Mouse (Mus musculus): Measurements from ENCODE around the gene Stk10. TPM values are rescaled to one million over a fixed set of nuclear protein-coding genes. Genes with fewer than 3 reads are reported as not detected.
A peak's percentile ranks its signal among the peaks of the same experiment; 100 is the strongest.

Gene Stk10
- polyA plus RNA-seq, 1 experiment from 2014 or later = 2.9 TPM

DNA sequence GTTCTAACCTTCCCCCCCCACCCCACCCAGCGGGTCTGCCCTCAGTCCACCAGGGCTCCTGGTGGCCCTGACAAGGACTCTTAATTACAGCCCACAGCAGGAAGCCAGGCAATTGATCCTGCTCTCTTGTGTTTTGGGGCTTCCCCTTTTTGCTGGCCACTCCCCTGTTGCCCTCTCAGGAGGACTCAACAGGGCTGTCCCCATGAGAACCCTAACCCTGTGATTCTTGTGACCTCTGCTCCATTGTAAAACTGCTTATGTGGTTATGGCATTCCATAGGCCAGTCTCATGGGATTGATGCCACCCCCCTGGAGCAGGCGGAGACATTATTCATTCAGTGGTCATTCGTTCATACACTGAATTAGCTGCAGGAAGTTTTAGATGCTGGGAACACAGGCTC, 30.6 kb downstream of the Stk10 start:
- peaks cover 14% of the 10 kb centered on the region for H3K4me1 ChIP-seq
- no peaks in the 10 kb centered on the region for H3K9me3 ChIP-seq
- no peak overlapping the region for H3K4me3 ChIP-seq
- no peak overlapping the region for H3K4me2 ChIP-seq
- H3K36me3 ChIP-seq = no peaks in the 10 kb centered on the region
- 52% methylated on average over 3 of the region's 3 CpGs for WGBS
- no peak for ATAC-seq (ENCODE audit: borderline replicate concordance, extremely low read depth, low FRiP score, low TSS enrichment)
- H3K27ac ChIP-seq = no peak overlapping the region
- H3K27me3 ChIP-seq = no peaks in the 10 kb centered on the region
- no peak overlapping the region for H3K9ac ChIP-seq

DNA sequence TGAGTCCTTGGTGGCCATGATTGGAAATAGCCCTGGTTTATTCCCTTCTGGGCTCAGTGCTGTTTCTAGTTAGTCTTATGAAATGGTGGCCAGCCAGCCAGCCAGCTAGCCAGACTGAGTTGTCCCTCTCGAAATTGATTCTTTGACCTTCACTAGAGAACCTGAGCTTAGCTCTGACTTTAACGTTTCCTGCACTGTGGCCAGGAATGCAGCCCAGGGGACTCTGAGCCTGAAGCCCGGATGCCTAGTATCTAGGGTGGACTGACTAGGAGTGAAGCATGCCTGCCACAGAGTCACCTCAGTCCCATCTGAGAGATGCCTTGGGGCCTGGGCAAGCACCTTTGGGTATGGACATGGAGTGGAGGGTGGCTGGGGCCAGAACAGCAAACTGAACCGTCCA, 31.5 kb downstream of the Stk10 start:
- H3K36me3 ChIP-seq = no peaks in the 10 kb centered on the region
- H3K4me3 ChIP-seq = no peak overlapping the region
- WGBS = 48% methylated on average over 4 of the region's 4 CpGs
- peaks cover 14% of the 10 kb centered on the region; the same call in 1 of the 2 replicates for H3K4me1 ChIP-seq
- ATAC-seq (ENCODE audit: borderline replicate concordance, extremely low read depth, low FRiP score, low TSS enrichment) = no peak
- H3K4me2 ChIP-seq = no peak overlapping the region
- no peak overlapping the region; the same call in 1 of the 2 replicates for H3K27ac ChIP-seq
- no peak overlapping the region for H3K9ac ChIP-seq
- no peaks in the 10 kb centered on the region for H3K9me3 ChIP-seq
- no peaks in the 10 kb centered on the region for H3K27me3 ChIP-seq

DNA sequence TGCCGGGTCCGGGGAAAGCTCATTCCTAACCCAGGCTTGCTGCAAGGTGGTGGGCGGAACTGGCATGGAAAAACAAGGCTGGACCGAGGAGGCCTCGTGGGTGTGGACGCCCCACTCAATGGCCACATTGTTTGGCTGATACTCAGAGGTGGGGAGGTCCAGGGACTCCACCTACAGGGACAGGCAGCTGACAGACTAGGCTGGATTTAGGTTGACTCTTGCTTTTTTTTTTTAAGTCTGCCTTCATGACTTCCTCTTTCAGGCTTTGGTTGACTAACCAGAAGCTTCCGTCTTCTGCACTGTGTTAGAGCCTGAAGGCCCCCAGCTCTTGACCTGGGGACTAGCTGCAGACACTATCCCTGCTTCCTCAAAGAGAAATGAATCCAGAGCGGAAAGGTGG, 32.0 kb downstream of the Stk10 start:
- Histone ChIP-seq H3K4me2 (no peak overlapping the region), H3K4me3 (no peak overlapping the region), H3K36me3 (no peaks in the 10 kb centered on the region), H3K9ac (no peak overlapping the region), H3K9me3 (no peaks in the 10 kb centered on the region), H3K27ac (no peak overlapping the region), H3K4me1 (peaks cover 14% of the 10 kb centered on the region; the same call in 1 of the 2 replicates), H3K27me3 (no peaks in the 10 kb centered on the region)
- no peak for ATAC-seq (ENCODE audit: borderline replicate concordance, extremely low read depth, low FRiP score, low TSS enrichment)
- WGBS = 53% methylated on average over 8 of the region's 8 CpGs

DNA sequence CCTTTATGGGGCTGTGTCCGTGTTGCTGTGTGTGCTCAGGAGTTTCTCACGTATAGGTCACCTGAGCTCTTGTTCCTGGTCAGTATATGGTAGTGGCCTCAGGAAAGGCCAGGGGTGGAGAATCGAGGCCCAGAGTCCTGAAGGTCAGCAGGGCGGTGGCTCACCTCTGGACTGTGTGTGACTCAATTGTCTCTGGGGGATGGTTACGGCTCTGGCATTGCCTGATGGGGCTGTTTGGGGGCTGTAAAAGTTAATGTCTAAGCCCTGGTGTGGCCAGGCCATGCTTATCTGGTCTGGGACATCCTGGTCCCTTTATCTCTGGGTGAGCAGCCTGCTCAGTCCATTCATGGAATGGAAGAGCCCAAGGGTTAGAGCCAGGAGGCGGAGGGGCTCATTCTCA, 33.1 kb downstream of the Stk10 start:
- Histone ChIP-seq H3K27me3 (no peaks in the 10 kb centered on the region), H3K9ac (no peak overlapping the region), H3K4me1 (peaks cover 14% of the 10 kb centered on the region; the same call in 1 of the 2 replicates), H3K36me3 (no peaks in the 10 kb centered on the region), H3K27ac (no peak overlapping the region), H3K9me3 (no peaks in the 10 kb centered on the region), H3K4me3 (no peak overlapping the region), H3K4me2 (no peak overlapping the region)
- WGBS = 93% methylated on average over 6 of the region's 6 CpGs
- no peak for ATAC-seq (ENCODE audit: borderline replicate concordance, extremely low read depth, low FRiP score, low TSS enrichment)

DNA sequence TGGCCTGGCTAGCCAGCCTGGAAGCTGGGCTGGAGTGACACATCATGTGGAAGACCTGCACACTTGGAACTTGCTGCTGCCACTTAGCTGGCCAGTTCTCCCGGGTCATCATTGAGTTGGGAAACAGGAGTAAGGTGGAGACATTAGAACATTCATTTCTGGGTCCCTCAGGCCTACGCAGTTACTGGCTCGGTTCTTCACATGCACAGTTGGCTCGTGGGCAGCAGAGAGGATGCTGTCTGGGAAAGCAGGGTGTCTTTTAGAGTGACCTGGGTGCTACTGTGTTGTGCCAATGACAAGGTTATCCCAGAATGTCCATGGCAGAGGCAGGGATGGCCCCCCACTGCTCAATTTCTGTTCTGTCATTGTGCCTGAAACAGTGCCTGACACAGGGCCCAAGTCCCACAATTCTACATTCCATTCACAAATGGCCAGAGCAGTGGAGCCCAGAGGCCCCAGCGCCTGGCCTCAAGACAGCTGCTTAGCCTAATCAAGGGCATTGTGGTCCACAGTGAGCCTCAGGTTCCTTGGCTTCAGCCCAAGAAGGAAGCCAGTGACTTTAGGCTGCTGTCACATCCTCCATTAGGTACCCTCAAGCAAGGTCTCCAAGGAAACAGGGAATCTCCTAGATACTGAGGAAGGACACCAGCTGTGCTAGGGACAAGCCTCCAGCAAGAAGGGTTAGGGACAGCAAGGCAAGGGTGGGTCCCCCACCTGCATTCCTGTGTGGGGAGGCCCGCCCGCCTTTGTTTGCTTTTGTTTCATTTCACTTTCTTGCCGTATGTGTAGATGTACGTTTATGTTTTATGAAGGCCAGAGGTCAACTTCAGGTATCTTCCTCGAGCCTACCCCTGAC, 34.1 kb downstream of the Stk10 start:
- Histone ChIP-seq H3K4me2 (no peak overlapping the region), H3K27me3 (no peaks in the 10 kb centered on the region), H3K27ac (0 out of 2 replicates have a peak overlapping the region, but pooled peaks have one; percentile 8), H3K4me1 (peaks cover 11% of the 10 kb centered on the region; the same call in 1 of the 2 replicates), H3K9ac (no peak overlapping the region), H3K9me3 (no peaks in the 10 kb centered on the region), H3K4me3 (no peak overlapping the region), H3K36me3 (no peaks in the 10 kb centered on the region)
- whole genome bisulfite sequencing = 74% methylated on average over 10 of the region's 10 CpGs
- no peak for ATAC-seq (ENCODE audit: borderline replicate concordance, extremely low read depth, low FRiP score, low TSS enrichment)

DNA sequence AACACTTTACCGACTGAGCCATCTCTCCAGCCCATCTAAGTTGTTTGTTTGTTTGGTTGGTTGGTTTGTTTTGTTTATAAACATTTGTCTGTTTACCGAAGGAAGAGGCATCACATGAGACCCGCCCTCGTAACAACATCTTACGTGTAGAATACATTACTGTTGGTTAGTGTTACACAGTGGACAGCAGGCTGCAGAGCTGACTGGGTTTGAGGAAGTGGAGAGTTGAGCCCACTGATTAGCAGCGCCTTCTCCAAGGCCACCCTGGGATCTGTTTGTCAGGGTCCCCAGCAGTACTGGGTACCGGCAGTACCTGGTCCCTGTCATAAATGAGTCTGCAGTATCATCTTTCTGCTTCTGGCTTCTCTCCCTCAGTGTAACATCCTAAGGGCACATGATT, 35.0 kb downstream of the Stk10 start:
- no peak overlapping the region for H3K4me3 ChIP-seq
- 79% methylated on average over 7 of the region's 7 CpGs for WGBS
- no peaks in the 10 kb centered on the region for H3K27me3 ChIP-seq

DNA sequence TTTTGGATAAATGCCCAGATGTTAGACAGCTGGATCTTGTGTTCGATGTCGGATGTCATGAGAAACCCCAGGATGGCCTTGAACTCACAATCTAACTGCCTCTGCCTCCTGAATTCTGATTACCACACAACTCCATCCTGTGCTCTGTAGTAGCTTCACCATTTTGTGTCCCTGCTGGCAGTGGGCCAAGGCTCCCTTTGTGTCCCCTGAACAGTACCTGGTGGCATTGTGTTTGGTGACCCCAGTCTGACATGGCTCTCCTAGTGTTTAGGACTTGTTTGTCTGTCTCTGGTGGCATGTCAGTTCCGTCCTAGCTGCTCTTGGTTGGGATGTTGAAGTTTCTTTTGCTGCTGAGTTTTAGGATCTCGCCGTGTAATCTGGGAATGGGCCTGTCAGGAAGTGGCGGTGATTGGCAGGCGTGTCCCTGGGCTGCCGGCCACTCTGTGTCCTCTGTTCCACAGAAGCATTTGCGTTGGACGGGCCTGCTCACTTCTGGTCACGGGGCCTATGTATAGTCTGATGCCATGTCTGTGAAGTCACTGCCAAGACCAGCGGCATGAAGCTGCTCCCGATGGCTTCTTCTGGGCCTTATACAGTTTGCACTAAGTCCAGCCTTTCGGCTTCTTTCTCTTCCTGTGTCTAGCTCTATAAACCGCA, 35.7 kb downstream of the Stk10 start:
- no peak overlapping the region for H3K4me3 ChIP-seq
- H3K4me2 ChIP-seq = no peak overlapping the region
- H3K36me3 ChIP-seq = no peaks in the 10 kb centered on the region
- H3K9me3 ChIP-seq = no peaks in the 10 kb centered on the region
- no peaks in the 10 kb centered on the region for H3K27me3 ChIP-seq
- peaks cover 11% of the 10 kb centered on the region; the same call in 1 of the 2 replicates for H3K4me1 ChIP-seq
- ATAC-seq (ENCODE audit: borderline replicate concordance, extremely low read depth, low FRiP score, low TSS enrichment) = 0 out of 2 replicates have a peak, but pooled peaks have one; percentile 54
- H3K9ac ChIP-seq = no peak overlapping the region
- 74% methylated on average over 15 of the region's 15 CpGs for WGBS
- H3K27ac ChIP-seq = no peak overlapping the region

More for the DNA sequence above, 35.0 kb downstream of the Stk10 start:
- no peak overlapping the region for H3K27ac ChIP-seq
- no peaks in the 10 kb centered on the region for H3K9me3 ChIP-seq
- no peak overlapping the region for H3K4me2 ChIP-seq
- no peaks in the 10 kb centered on the region for H3K36me3 ChIP-seq
- peaks cover 11% of the 10 kb centered on the region; the same call in 1 of the 2 replicates for H3K4me1 ChIP-seq
- no peak for ATAC-seq (ENCODE audit: borderline replicate concordance, extremely low read depth, low FRiP score, low TSS enrichment)
- no peak overlapping the region for H3K9ac ChIP-seq

DNA sequence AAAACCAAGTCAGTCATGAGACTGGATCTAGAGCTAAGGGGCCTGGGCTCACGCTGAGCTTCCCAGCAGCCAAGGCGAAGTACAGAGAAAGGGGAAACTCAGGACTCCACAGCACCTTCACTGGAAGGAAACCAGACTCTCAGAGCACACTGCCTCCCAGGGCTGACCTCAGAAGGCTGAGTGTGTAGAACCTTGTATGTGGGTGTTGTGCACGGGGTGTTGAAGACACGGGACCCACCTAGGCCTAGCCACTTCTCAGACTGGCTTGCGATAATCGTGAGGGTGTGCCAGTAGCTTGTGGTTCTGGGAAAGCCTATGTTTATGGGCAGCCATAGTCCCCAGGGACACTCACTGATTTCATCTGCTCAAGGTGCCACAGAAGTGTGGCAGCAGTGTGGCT, 38.0 kb downstream of the Stk10 start:
- peaks cover 11% of the 10 kb centered on the region; the same call in 1 of the 2 replicates for H3K4me1 ChIP-seq
- no peak overlapping the region for H3K9ac ChIP-seq
- H3K27me3 ChIP-seq = no peaks in the 10 kb centered on the region
- no peak for ATAC-seq (ENCODE audit: borderline replicate concordance, extremely low read depth, low FRiP score, low TSS enrichment)
- no peaks in the 10 kb centered on the region for H3K36me3 ChIP-seq
- H3K9me3 ChIP-seq = no peaks in the 10 kb centered on the region
- WGBS = 84% methylated on average over 6 of the region's 6 CpGs
- H3K27ac ChIP-seq = no peak overlapping the region
- H3K4me2 ChIP-seq = no peak overlapping the region
- H3K4me3 ChIP-seq = no peak overlapping the region

DNA sequence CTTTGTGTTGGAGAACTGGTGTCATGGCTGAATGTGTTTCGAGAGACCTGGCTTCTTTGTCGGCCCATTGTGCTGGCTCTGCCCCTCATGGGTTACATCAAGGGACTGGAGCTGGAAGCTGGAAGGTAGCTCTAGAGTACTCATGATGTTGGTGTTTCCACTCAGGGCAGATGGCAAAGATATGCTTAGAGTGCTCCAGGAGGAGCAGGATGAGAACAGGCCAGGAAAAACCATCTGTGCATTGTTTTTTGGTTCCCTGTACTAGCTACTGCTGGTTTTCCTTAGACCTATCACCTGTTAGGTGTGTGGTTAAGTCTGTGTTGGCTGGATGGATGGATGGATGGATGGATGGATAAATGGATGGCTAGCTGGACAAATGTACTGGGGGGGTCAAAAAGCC, 40.6 kb downstream of the Stk10 start:
- no peak overlapping the region for H3K27ac ChIP-seq
- no peaks in the 10 kb centered on the region for H3K27me3 ChIP-seq
- H3K36me3 ChIP-seq = no peaks in the 10 kb centered on the region
- ATAC-seq (ENCODE audit: borderline replicate concordance, extremely low read depth, low FRiP score, low TSS enrichment) = no peak
- H3K4me2 ChIP-seq = no peak overlapping the region
- H3K4me3 ChIP-seq = no peak overlapping the region
- no peaks in the 10 kb centered on the region for H3K9me3 ChIP-seq
- H3K9ac ChIP-seq = no peak overlapping the region
- no peaks in the 10 kb centered on the region for H3K4me1 ChIP-seq
- 85% methylated on average over 2 of the region's 2 CpGs for WGBS

DNA sequence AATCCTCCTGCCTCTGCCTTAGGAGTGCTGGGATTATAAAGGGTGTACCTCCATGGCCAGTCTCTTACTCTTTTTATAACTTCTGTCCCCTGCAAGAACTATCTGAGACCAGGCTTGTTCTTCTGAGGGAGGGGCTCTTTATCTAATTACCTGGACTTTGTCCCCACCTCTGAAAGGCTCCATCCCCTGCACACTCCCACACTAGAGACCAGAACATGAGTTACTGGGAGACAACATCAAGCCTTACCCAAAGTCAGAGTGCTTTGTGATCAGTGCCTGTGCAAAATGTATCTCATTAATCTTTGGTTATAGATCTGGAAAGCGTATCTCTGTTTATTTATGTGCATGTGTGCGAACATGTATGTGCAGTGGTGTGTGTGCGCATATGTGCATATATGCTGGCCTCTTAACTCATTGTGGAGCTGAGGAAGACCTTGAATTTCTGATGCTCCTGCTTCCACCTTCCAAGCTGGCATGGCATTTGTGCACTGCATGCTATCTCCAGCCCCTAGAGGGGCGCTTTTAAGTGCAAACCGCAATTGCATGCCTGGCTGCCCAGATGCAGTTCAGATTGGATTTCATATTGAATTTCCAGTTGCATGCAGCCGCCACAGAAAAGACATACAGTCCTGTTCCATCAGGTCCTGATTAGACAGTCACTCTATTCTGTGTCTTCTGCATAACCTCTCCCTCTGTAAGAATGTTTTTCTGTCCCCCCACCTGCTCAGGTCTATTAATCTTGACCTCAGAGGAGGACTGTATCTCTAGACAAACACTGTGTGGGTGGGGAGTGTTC, 43.1 kb downstream of the Stk10 start:
- ATAC-seq (ENCODE audit: borderline replicate concordance, extremely low read depth, low FRiP score, low TSS enrichment) = no peak
- H3K4me1 ChIP-seq = no peaks in the 10 kb centered on the region
- H3K9ac ChIP-seq = no peak overlapping the region
- H3K9me3 ChIP-seq = no peaks in the 10 kb centered on the region
- H3K27ac ChIP-seq = no peak overlapping the region
- no peaks in the 10 kb centered on the region for H3K36me3 ChIP-seq
- 80% methylated on average over 6 of the region's 6 CpGs for WGBS
- H3K4me3 ChIP-seq = no peak overlapping the region
- no peaks in the 10 kb centered on the region for H3K27me3 ChIP-seq
- no peak overlapping the region for H3K4me2 ChIP-seq

DNA sequence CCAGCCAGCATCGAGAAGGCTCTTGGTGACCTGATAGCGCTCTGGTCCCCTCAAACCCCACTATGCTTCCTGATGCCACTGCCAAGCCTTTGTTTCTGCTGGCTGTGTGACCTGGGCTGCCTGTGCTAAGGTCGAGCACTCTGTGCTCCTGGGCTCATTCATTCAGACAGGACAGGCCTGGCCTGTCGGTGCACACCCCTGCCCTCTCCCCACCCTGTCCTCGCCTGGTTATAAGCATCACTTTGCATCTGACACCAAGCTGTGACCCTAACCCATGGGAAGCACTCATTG, 43.6 kb downstream of the Stk10 start:
- WGBS = 45% methylated on average over 5 of the region's 5 CpGs
- no peaks in the 10 kb centered on the region for H3K36me3 ChIP-seq
- no peak overlapping the region for H3K4me3 ChIP-seq
- no peak overlapping the region for H3K4me2 ChIP-seq
- no peak overlapping the region for H3K9ac ChIP-seq
- H3K27me3 ChIP-seq = no peaks in the 10 kb centered on the region
- no peak for ATAC-seq (ENCODE audit: borderline replicate concordance, extremely low read depth, low FRiP score, low TSS enrichment)
- H3K27ac ChIP-seq = no peak overlapping the region
- no peaks in the 10 kb centered on the region for H3K9me3 ChIP-seq
- no peaks in the 10 kb centered on the region for H3K4me1 ChIP-seq

All from lung, embryonic 15.5 days (tissue).